Mouse (Mus musculus) MEL (cell line): ENCODE results near the gene Tmem88. TPM values are rescaled to one million over a fixed set of nuclear protein-coding genes. Genes with fewer than 3 reads are reported as not detected.

Experiments
- DNase-seq: peaks from one replicate; pipeline ENCODE4 v3.0.0; 2011; ENCODE audit warnings: low read depth, low spot score
- H3K27ac ChIP-seq: 2 replicates; pipeline ENCODE4 v1.5.1; 2012; ENCODE audit warnings: low read depth, mild to moderate bottlenecking, control low read depth, low read length, moderate library complexity; ENCODE audit not compliant: control insufficient read depth
- H3K27me3 ChIP-seq, 2 experiments: fragments of 150-350 bp in 1 of 2; sonication (generic) in 1 of 2; 2 replicates each; pipeline ENCODE4 v1.6.1; 2012; ENCODE audit warnings: low read length in 2 of 2, mild to moderate bottlenecking in 2 of 2, improper control_type of control experiment in 1 of 2, moderate library complexity in 1 of 2; ENCODE audit not compliant: insufficient read depth in 2 of 2, control insufficient read depth in 1 of 2
- H3K36me3 ChIP-seq, 2 experiments: 2 replicates each; pipeline ENCODE4 v1.6.1; 2012 to 2014; ENCODE audit warnings: low read length in 2 of 2, improper control_type of control experiment in 1 of 2, inconsistent platforms in 1 of 2, mild to moderate bottlenecking in 1 of 2; ENCODE audit not compliant: insufficient read depth in 2 of 2, control insufficient read depth in 1 of 2
- H3K4me1 ChIP-seq, 2 experiments: fragments of 150-350 bp in 1 of 2; sonication (generic) in 1 of 2; 2 replicates each; pipeline ENCODE4 v1.6.1; 2012; ENCODE audit warnings: low read length in 2 of 2, improper control_type of control experiment in 1 of 2, mild to moderate bottlenecking in 1 of 2; ENCODE audit not compliant: insufficient read depth in 2 of 2, control insufficient read depth in 1 of 2
- H3K4me3 ChIP-seq, 2 experiments: fragments of 150-350 bp in 1 of 2; sonication (generic) in 1 of 2; 2 replicates each; pipeline ENCODE4 v1.5.1; 2012; ENCODE audit warnings: low read depth in 2 of 2, low read length in 2 of 2, mild to moderate bottlenecking in 2 of 2, moderate library complexity in 2 of 2, control low read depth in 1 of 2, improper control_type of control experiment in 1 of 2; ENCODE audit not compliant: control insufficient read depth in 1 of 2, insufficient read depth in 1 of 2
- H3K79me2 ChIP-seq: 2 replicates; pipeline ENCODE4 v1.6.1; 2012; ENCODE audit warnings: mild to moderate bottlenecking, low read length, moderate library complexity; ENCODE audit not compliant: control insufficient read depth, poor library complexity, insufficient read depth
- H3K9ac ChIP-seq: 2 replicates; pipeline ENCODE4 v1.6.1; 2012; ENCODE audit warnings: low read depth, mild to moderate bottlenecking, control low read depth, low read length, moderate library complexity; ENCODE audit not compliant: control insufficient read depth, poor library complexity, severe bottlenecking
- H3K9me3 ChIP-seq: fragments of 150-350 bp; sonication (generic); replicated peaks from 2 replicates; pipeline ENCODE4 v1.6.1; 2012; ENCODE audit warnings: mild to moderate bottlenecking, low read length, improper control_type of control experiment, moderate library complexity; ENCODE audit not compliant: insufficient read depth
- BHLHE40 ChIP-seq: IDR thresholded peaks from 2 replicates; pipeline ENCODE4 v1.6.1; 2012; ENCODE audit warnings: low read depth, mild to moderate bottlenecking, inconsistent platforms, low read length, improper control_type of control experiment, borderline replicate concordance
- CHD1 ChIP-seq: IDR thresholded peaks from 2 replicates; pipeline ENCODE4 v1.6.1; 2012; ENCODE audit warnings: low read depth, mild to moderate bottlenecking, inconsistent platforms, low read length, improper control_type of control experiment
- CHD2 ChIP-seq: IDR thresholded peaks from 2 replicates; pipeline ENCODE4 v1.6.1; 2011; ENCODE audit warnings: low read length, improper control_type of control experiment
- ELF1 ChIP-seq: IDR thresholded peaks from 2 replicates; pipeline ENCODE4 v1.6.1; 2014; ENCODE audit warnings: low read depth, mild to moderate bottlenecking, inconsistent platforms, low read length, improper control_type of control experiment, moderate library complexity
- EP300 ChIP-seq, 2 experiments: IDR thresholded peaks; 2 replicates each; pipeline ENCODE4 v1.6.1; 2011; ENCODE audit warnings: improper control_type of control experiment in 2 of 2, low read length in 2 of 2, low read depth in 1 of 2, mild to moderate bottlenecking in 1 of 2
- ETS1 ChIP-seq: IDR thresholded peaks from 2 replicates; pipeline ENCODE4 v1.6.1; 2012; ENCODE audit warnings: low read depth, mild to moderate bottlenecking, inconsistent platforms, low read length, improper control_type of control experiment, moderate library complexity
- GABPA ChIP-seq: IDR thresholded peaks from 2 replicates; pipeline ENCODE4 v1.6.1; 2012; ENCODE audit warnings: low read depth, mild to moderate bottlenecking, inconsistent platforms, low read length, improper control_type of control experiment, moderate library complexity
- GATA1 ChIP-seq: IDR thresholded peaks from 2 replicates; pipeline ENCODE4 v1.6.1; 2011; ENCODE audit warnings: low read depth, low read length, improper control_type of control experiment
- HCFC1 ChIP-seq: IDR thresholded peaks from 2 replicates; pipeline ENCODE4 v1.6.1; 2012; ENCODE audit warnings: low read depth, mild to moderate bottlenecking, inconsistent platforms, low read length, improper control_type of control experiment, moderate library complexity
- JUND ChIP-seq: IDR thresholded peaks from 2 replicates; pipeline ENCODE4 v1.6.1; 2011; ENCODE audit warnings: low read depth, mild to moderate bottlenecking, improper control_type of control experiment, low read length
- KAT2A ChIP-seq: conservative IDR thresholded peaks from 2 replicates; pipeline ENCODE4 v1.6.1; 2012; ENCODE audit warnings: low read depth, low read length, improper control_type of control experiment, inconsistent platforms
- MAFK ChIP-seq: IDR thresholded peaks from 2 replicates; pipeline ENCODE4 v1.6.1; 2011; ENCODE audit warnings: low read depth, mild to moderate bottlenecking, low read length, improper control_type of control experiment, borderline replicate concordance
- MAX ChIP-seq: IDR thresholded peaks from 2 replicates; pipeline ENCODE4 v1.6.1; 2011; ENCODE audit warnings: low read length, improper control_type of control experiment
- MAZ ChIP-seq: IDR thresholded peaks from 2 replicates; pipeline ENCODE4 v1.6.1; 2012; ENCODE audit warnings: low read depth, mild to moderate bottlenecking, inconsistent platforms, low read length, improper control_type of control experiment
- MEF2A ChIP-seq: IDR thresholded peaks from 2 replicates; pipeline ENCODE4 v1.6.1; 2014; ENCODE audit warnings: low read depth, mild to moderate bottlenecking, inconsistent platforms, low read length, improper control_type of control experiment; ENCODE audit not compliant: poor library complexity, insufficient replicate concordance, severe bottlenecking; ENCODE audit errors: extremely low read depth
- MXI1 ChIP-seq: IDR thresholded peaks from 2 replicates; pipeline ENCODE4 v1.6.1; 2011; ENCODE audit warnings: mild to moderate bottlenecking, low read depth, low read length, improper control_type of control experiment
- MYC ChIP-seq: IDR thresholded peaks from 2 replicates; pipeline ENCODE4 v1.6.1; 2011; ENCODE audit warnings: low read depth, mild to moderate bottlenecking, low read length, improper control_type of control experiment, moderate library complexity
- NELFE ChIP-seq: IDR thresholded peaks from 2 replicates; pipeline ENCODE4 v1.6.1; 2011; ENCODE audit warnings: low read depth, low read length, improper control_type of control experiment
- NRF1 ChIP-seq: IDR thresholded peaks from 2 replicates; pipeline ENCODE4 v1.6.1; 2014; ENCODE audit warnings: low read depth, mild to moderate bottlenecking, inconsistent platforms, low read length, improper control_type of control experiment, moderate library complexity; ENCODE audit not compliant: poor library complexity, insufficient read depth, severe bottlenecking
- POLR2A ChIP-seq, 2 experiments: IDR thresholded peaks; 2 replicates each; pipeline ENCODE4 v1.6.1; 2011 to 2012; ENCODE audit warnings: low read length in 2 of 2, mild to moderate bottlenecking in 2 of 2, control low read depth in 1 of 2, improper control_type of control experiment in 1 of 2, low read depth in 1 of 2, moderate library complexity in 1 of 2; ENCODE audit not compliant: control insufficient read depth in 1 of 2, insufficient read depth in 1 of 2, poor library complexity in 1 of 2
- POLR2AphosphoS2 ChIP-seq: IDR thresholded peaks from 2 replicates; pipeline ENCODE4 v1.6.1; 2011; ENCODE audit warnings: low read length, improper control_type of control experiment
- POLR2AphosphoS5 ChIP-seq: IDR thresholded peaks from 2 replicates; pipeline ENCODE4 v1.6.1; 2012; ENCODE audit warnings: low read depth, borderline replicate concordance, mild to moderate bottlenecking, inconsistent platforms, low read length, moderate library complexity, mixed read lengths
- RAD21 ChIP-seq: IDR thresholded peaks from 2 replicates; pipeline ENCODE4 v1.6.1; 2011; ENCODE audit warnings: mild to moderate bottlenecking, low read depth, low read length, improper control_type of control experiment
- RCOR1 ChIP-seq: IDR thresholded peaks from 2 replicates; pipeline ENCODE4 v1.6.1; 2012; ENCODE audit warnings: low read depth, mild to moderate bottlenecking, inconsistent platforms, low read length, improper control_type of control experiment
- SIN3A ChIP-seq: IDR thresholded peaks from 2 replicates; pipeline ENCODE4 v1.6.1; 2012; ENCODE audit warnings: low read length, improper control_type of control experiment, inconsistent platforms
- SMC3 ChIP-seq: IDR thresholded peaks from 2 replicates; pipeline ENCODE4 v1.6.1; 2011; ENCODE audit warnings: low read depth, low read length, improper control_type of control experiment
- TBP ChIP-seq: IDR thresholded peaks from 2 replicates; pipeline ENCODE4 v1.8.0; 2011; ENCODE audit warnings: low read depth, low read length, improper control_type of control experiment
- TCF12 ChIP-seq: IDR thresholded peaks from 2 replicates; pipeline ENCODE4 v1.6.1; 2014; ENCODE audit warnings: low read depth, mild to moderate bottlenecking, inconsistent platforms, low read length, improper control_type of control experiment, moderate library complexity
- UBTF ChIP-seq: IDR thresholded peaks from 2 replicates; pipeline ENCODE4 v1.6.1; 2012; ENCODE audit warnings: low read depth, mild to moderate bottlenecking, inconsistent platforms, low read length, improper control_type of control experiment, moderate library complexity, borderline replicate concordance; ENCODE audit not compliant: insufficient read depth
- ZC3H11A ChIP-seq: IDR thresholded peaks from 2 replicates; pipeline ENCODE4 v1.6.1; 2012; ENCODE audit warnings: low read depth, mild to moderate bottlenecking, inconsistent platforms, low read length, improper control_type of control experiment
- ZNF384 ChIP-seq: IDR thresholded peaks from 2 replicates; pipeline ENCODE4 v1.6.1; 2012; ENCODE audit warnings: low read depth, mild to moderate bottlenecking, inconsistent platforms, low read length, improper control_type of control experiment
- polyA plus RNA-seq, 2 experiments: library from polyadenylated mRNA; stranded (reverse) in 1 of 2; unstranded in 1 of 2; fragments of >175 nt in 1 of 2; fragments of >200 nt in 1 of 2; gene quantifications; 2 replicates each; pipeline versions ENCODE4 v1.2.1 to v1.2.4; 2012; ENCODE audit warnings: low replicate concordance in 2 of 2, low read depth in 1 of 2; ENCODE audit not compliant: insufficient read length in 2 of 2, insufficient read depth in 1 of 2, missing spikeins in 1 of 2
- total RNA-seq: library from RNA; depleted of rRNA; stranded (reverse); fragments of 300-350 nt; gene quantifications from 2 replicates; pipeline ENCODE4 v1.2.3, GENCODE M21; 2012

The Tmem88 gene
- total and polyA plus RNA-seq, 3 experiments = 0.39 to 0.45 TPM; not detected in 1

DNA sequence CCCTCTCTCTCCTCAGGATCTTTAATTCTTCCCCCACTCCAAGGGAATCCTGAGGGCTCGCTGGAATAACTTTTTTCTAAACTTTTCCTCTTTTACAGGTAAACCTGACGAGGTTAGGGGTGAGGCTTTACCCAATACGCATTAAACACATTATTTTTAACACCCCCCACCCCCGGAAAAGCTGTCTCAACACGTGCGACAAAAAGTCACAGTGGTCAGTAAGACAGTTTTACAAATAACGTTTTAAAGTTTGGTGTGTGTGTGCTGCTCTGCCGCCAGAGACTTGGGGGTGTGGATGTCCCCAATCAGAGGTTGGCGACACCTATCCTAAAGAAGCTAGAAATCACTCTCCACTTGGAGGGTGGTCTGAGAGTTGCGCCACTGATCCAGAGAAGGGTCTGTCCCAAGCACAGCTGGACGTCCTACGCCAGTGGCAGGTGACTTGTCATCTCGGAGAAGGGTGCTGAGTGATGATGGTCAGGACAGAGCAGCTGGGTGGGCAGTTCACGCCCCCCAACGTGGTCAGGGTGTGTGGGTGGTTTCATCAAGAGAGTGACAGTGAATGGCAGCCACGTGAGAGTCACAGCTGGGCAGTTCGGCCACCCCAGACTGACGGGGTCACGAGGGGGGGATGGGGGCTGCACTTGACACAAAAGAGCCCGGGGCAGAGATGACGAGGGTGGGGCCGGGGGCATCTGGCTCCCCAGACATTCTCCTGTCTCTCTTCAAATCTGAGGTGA lies 30.2 kb downstream of the Tmem88 start (continued):
- TF ChIP-seq BHLHE40 (peak; percentile 46; the same call in 1 of the 2 replicates), CHD2 (no peak), POLR2AphosphoS5 (no peak)

DNA sequence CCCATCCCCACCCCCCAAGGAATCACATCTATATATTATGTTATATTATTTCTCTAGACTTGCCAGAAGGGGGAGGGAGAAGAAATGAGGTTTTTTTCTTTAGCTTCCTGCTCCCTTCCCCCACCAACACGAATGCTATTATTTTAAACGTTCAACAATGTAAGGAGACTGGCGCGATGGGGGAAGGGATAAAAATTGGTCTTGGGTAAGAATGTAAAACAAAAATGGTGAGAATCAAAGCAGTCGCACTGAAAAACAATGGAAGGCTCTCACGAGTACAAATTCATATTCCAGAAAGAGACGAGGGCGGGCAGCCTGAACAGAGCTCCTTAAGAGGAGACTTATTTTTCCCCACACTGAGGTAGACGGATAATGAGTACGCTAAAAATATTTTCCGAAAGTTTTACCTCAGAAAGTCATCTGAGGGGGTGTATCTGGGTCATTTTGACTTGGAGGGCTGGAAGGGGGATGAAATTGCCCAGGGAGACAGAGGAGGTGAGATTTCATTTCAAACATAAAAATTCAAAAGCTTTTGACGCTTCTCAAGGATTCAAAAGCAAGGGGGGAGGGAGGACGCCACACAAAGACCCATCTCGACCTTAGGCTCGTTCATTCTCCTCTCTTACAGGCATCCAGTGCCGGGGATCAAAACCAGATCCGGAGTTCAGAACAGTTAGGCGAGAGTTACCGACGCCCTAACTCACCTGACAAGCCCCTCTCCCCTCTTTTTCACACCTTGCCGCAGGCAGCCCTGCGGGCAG lies 31.0 kb downstream of the Tmem88 start:
- Histone ChIP-seq H3K79me2 (peaks cover 15% of the 10 kb centered on the region), H3K36me3 (peaks cover 0 to 15% of the 10 kb centered on the region in 2 experiments; a peak in 2 of 4 replicates), H3K27ac (peak overlapping the region; percentile 83), H3K9ac (peak overlapping the region; percentile 88), H3K9me3 (no peaks in the 10 kb centered on the region), H3K4me1 (peaks cover 13 to 30% of the 10 kb centered on the region in 2 experiments), H3K27me3 (no peaks in the 10 kb centered on the region), H3K4me3 (peak overlapping the region; percentile 50 to 76)
- no peak for DNase-seq
- no peak for TF ChIP-seq MAFK
- peak in 1 of 2 experiments; percentile 28; a peak in 3 of 4 replicates for TF ChIP-seq EP300 (IDR thresholded peaks at IDR 0.05; ENCODE audit: low read depth in 1 of 2, low read length in 2 of 2)
- peak; percentile 91 for TF ChIP-seq ZNF384
- TF ChIP-seq ETS1 = peak; percentile 60; the same call in 1 of the 2 replicates
- TF ChIP-seq KAT2A = no peak
- no peak for TF ChIP-seq ZC3H11A
- no peak for TF ChIP-seq RCOR1
- no peak for TF ChIP-seq MYC
- no peak for TF ChIP-seq GABPA
- TF ChIP-seq UBTF = no peak
- TF ChIP-seq CHD2 = peak; percentile 83
- TF ChIP-seq TBP = no peak; the same call in 1 of the 2 replicates
- no peak; the same call in 1 of the 2 replicates for TF ChIP-seq MAZ
- TF ChIP-seq SIN3A = peak; percentile 76
- no peak for TF ChIP-seq MEF2A
- no peak for TF ChIP-seq NRF1
- TF ChIP-seq GATA1 = no peak; the same call in 1 of the 2 replicates
- no peak; the same call in none of the 2 replicates for TF ChIP-seq HCFC1
- 0 out of 2 replicates have a peak, but pooled peaks have one; percentile 4 for TF ChIP-seq ELF1
- 0 out of 2 replicates have a peak, but pooled peaks have one; percentile 86 for TF ChIP-seq CHD1
- peak; percentile 3; the same call in 1 of the 2 replicates for TF ChIP-seq BHLHE40
- no peak for TF ChIP-seq POLR2AphosphoS2
- no peak for TF ChIP-seq RAD21
- TF ChIP-seq MAX = peak; percentile 41; the same call in 1 of the 2 replicates
- TF ChIP-seq MXI1 = peak; percentile 43; the same call in 1 of the 2 replicates
- TF ChIP-seq TCF12 = peak; percentile 58
- TF ChIP-seq JUND = no peak
- peak; percentile 5; the same call in 1 of the 2 replicates for TF ChIP-seq NELFE
- no peak; the same call in 1 of the 2 replicates for TF ChIP-seq SMC3
- peak in 1 of 2 experiments; percentile 37; a peak in 1 of 4 replicates for TF ChIP-seq POLR2A (IDR thresholded peaks at IDR 0.05; ENCODE audit: control insufficient read depth in 1 of 2, insufficient read depth in 1 of 2, low read depth in 1 of 2, low read length in 2 of 2, poor library complexity in 1 of 2)
